Mouse (Mus musculus) heart, postnatal 0 days (tissue): ENCODE measurements around the gene 4933416C03Rik.

Experiments
- CTCF ChIP-seq: IDR thresholded peaks from 2 replicates; pipeline ENCODE4 v1.5.1; 2016; ENCODE audit warnings: antibody characterized with exemption, control low read depth, low read depth
- EP300 ChIP-seq: IDR thresholded peaks from 2 replicates; pipeline ENCODE4 v1.6.1; 2016; ENCODE audit warnings: antibody characterized with exemption, low read depth

- TF ChIP-seq CTCF (no peak), EP300 (no peak)
Observed at GRCm38 (mm10) chr10:116132233-116132632, 18.5 kb upstream of the 4933416C03Rik start.
